Mouse (Mus musculus): ENCODE measurements around the gene Pitpnc1.
A peak's percentile ranks its signal among the peaks of the same experiment; 100 is the strongest.

- peak; percentile 61; the same call in 1 of the 2 replicates for TF ChIP-seq POLR2A (IDR thresholded peaks at IDR 0.05; ENCODE audit: extremely low read depth, insufficient read depth, low read length)
- no peak for TF ChIP-seq CTCF (IDR thresholded peaks at IDR 0.05; ENCODE audit: low read depth, low read length)
Observed at GRCm38 (mm10) chr11:107479053-107479861, 8.8 kb upstream of the Pitpnc1 start, which contains the start of gene Psmd12.
